Mouse (Mus musculus) yolk sac, embryonic 10.5 days (tissue): ENCODE results near the gene Bicd2.

Experiments
- DNase-seq: peaks from one replicate; pipeline ENCODE4 v3.0.0-alpha.2; 2017; ENCODE audit warnings: low spot score

Gene Bicd2

DNA sequence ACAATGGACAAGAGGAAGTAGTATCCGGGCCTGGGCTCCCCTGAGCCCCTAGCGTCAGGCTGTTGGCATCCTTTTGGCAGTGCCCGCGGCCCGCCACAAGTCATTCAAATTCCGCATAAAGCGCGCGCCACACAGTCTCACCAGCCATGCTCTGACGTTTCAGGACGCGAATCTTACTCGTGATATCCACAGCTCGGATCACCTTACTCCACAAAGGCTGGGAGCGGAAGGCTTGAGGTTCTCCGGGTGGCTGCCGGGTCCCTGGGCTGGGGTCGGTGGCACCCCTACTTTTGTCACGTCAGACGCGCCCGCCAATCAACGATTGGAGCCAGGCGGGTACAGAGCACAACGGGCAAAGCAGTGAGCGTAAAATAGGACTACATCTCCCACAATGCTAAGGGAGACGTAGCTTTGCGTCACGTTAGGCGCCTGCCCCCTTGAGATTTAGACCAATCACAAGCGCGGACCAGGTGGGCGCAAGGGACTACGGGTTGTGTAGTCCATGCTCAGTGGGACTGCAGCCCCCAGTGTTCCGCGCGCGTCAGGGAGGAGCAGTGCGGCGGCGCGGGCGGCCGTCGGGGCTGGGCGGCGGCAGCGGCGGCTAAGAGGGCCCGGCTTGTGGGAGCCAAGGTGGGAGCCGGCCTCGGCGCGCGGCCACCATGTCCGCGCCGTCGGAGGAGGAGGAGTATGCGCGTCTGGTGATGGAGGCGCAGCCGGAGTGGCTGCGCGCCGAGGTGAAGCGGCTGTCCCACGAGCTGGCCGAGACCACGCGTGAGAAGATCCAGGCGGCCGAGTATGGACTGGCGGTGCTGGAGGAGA, at the start of gene Bicd2:
Gene Bicd2 (plus strand): TSS at position 574 of the 819 bp plus-strand sequence.
- DNase-seq = peak; percentile 96

DNA sequence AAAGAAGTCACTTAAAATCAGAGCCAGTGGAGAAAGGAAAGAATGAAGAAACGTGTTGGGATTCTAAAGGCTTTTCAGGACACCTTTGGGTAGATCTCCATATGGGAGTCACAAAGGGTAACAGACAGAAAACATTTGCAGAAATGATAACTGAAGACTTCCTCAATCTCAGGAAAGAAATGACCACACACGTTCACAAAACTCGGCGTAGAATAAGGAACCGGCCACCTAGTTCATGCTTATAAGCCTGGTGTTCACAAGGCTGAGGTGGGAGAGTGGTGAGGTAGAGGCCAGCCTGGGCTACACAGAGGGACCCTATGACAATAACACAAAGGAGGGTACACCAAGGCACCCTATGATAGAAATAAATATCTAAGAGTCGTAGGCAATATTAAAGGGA, 49.4 kb upstream of the Bicd2 start:
- no peak for DNase-seq

DNA sequence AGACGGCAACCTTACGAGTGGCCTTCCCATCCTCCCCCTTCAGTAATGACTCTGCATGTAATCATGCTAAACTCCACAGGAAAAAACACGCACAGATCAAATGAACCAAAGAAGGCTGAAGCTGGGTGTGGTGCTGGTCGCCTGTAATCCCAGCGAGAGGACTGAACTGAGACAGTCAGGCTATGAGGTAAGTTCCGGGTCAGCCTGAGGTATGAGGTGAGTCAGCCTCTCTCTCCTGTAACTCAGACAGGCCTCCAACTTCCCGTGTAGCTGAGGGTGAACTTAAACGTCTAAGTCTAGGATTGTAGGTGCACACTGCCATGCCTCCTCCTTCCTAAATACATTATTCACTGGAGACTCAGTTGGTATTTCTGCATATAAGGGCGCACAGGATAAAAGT, 47.3 kb upstream of the Bicd2 start:
- DNase-seq = no peak

DNA sequence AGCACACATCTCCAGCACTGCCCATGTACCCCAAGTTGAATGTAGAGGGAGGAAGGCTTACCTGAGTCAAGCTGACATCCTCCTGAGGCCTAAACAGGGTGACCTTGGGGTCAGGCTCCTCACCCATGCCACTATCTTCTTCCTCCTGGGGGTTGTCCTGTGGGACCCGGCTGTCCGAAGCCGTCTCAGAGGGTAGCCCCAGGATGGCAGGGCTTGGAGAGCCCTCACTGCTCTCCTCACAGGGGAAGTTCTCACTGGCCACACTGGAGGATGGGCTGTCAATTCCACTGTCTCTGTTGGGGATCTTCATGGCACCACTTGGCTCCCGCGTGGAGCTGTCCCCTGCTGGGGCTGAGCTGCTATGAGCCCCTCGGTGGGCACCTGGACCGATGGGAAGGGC, 45.1 kb upstream of the Bicd2 start:
- no peak for DNase-seq

DNA sequence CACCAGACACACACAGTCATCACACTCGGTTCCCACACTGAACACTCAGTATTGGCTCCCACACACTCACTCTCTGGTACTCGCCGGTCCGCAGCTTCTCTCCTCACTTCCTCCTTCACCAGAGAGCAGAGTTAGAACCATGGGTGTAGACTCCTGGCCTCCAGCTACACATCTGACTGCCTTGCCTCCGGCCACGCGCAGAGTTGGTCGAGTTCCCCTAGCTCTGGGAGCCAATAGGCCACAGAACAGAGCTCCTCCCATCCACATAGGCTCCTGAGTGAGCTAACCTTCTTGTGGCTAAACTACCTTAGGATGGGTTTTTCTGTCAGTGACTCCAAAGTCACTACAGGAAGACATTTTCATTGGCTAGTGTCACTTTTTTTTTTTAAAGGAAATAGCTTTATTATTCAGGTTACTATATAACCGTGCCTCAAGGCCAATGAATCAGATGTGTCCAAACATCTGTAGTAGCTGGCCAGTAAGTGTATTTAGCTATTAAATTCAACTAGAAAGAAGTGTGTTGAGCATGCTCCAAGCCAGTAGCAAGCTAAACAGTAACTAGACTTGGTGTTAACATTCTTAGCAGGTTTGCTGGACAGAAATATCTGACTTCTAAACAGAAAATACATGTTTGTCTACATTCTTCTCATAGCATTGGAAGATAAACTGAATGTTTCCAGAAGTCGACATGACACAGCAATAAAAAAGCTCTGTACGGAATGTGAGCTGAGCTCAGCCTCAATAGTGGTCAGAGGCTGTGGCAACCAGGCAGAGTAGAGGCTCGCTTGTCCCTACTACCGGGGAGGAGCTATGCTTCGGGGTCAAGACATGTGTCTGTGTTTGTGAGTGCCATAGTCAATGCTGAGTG, 42.6 kb upstream of the Bicd2 start:
- peak; percentile 81 for DNase-seq

DNA sequence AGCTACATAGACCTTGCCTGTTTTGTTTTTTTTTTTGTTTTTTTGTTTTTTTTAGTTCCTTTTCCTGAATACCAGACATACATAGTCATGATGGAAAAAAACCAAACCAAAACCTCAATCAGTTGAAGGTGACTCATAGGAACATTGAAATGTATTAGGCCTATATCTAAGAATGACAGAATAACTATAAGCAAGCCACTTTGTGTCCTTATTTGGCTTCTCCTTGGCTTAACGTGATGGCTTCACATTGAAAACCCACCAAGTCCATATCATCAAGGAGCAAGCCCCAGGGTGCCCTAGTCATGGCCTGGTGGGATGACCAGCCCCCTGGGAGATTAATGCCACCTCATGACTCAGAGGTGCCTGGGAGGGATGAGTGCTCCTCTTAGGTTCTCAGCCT, 40.6 kb upstream of the Bicd2 start:
- no peak for DNase-seq

DNA sequence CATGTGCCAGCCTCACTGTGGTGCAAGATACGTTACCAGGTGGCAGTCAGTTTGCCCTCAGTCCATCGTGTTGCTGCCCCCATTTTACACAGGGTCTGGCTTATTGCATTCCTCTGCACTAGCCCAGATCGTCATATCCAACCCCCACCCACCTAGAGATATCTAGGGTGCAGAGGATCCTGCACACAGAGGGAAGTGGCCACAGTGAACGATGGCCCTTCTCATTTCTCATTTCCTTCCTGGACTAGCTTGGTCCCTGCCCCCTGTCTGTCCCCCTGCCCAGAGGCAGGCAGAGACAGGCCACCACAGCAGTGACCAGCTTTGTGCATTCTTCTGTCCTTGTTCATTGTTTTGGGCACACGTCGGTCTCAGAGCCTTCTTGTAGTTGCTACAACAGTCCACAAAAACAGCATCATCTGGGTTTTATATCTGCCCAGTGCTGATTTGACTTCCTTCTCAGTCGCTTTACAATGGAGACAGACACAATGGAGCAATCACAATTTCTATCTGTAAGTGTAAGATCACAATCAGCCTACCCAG, 34.5 kb upstream of the Bicd2 start:
- DNase-seq = no peak

DNA sequence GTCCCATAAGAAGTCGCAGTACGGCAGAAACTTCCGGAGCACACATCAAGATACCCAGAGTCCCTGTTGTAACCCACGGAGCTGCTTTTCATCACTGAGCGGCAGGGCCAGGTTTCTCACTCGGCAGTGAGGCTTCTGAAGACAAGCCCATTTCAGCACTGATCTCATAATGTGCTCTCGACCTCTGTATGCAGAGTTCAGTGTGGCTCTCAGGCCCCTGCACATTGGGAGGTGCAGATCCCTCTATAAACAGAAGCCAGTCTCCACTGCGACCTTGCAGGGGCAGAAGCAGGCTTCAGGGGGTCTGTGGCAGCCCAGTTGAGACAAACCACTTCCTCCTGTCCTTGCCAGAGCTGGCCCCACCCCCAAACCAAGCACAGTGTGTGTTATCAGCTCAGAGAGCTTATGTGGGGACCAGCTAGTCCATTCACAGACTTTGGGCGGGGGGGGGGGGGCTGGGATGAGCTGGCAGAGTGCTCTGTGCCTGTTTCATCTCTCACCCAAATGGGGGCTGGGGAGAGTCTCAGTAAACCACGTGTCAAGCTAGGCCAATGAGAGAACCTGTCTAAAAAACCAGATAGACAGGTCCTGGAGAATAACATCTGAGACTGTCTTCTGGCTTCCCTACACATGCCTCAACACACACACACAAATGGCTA, 33.9 kb upstream of the Bicd2 start:
- DNase-seq = peak; percentile 85

DNA sequence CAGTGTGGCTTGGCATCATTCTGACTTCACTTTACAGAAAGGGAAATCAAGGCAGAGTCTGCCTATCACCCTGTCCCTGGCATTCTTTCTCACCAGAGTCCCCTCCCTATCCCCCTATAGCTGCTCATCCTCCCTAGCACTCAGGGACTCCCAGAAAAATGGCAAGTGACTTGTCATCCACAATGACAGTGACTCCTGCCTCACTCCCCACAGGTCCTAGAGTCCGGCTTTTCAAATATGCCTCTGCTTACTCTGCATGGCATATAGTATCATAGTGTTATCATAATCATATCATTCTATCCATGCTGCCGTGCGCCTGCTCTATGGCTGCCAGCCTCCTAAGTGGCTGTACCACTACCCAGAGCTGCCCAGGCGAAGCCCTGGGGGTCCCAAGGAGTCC, 33.2 kb upstream of the Bicd2 start:
- DNase-seq = no peak

DNA sequence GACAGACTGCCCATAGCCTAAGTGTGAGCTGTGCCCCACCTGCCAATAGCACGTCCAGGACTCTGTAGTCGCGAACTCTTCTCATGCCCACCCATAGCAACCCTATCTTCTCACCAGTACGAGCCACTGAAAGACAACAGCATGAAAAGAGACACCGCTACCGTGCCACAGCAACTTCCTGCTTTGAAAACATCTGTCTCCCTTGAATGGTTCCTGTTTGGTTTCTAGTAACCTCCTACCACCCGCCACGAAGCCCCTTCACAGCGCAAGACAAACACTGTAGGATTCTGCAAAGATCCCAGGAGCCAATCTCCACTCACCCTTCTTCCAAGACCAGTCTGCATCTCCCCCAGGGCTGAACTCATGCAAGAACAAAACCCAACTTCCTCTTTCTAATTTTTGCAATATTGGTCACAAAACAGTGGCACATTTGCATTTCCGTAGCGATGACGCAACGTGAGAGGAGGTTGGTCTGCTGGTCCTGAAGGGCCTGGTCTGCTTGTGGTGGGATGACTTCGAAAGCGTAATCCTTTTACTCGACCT, 32.5 kb upstream of the Bicd2 start:
- DNase-seq = no peak

DNA sequence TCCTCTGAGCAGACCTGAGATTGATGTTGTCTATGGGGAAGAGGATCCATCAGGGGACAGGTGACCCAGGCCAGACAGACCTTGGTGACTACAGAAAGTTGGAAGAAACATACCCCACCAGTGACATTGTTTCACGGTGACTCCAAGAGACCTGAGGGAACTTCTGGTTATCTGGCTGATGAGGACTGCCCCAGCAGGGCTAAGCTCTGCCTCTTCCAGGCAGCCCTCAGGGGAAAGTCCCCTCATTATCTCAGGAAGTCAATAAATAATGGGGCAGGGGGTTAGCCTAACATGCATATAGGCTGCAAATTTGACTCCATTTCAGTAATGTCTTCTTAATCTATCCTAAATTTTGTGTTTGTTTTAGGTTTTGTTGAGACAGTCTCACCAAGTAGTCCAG, 31.9 kb upstream of the Bicd2 start:
- no peak for DNase-seq

DNA sequence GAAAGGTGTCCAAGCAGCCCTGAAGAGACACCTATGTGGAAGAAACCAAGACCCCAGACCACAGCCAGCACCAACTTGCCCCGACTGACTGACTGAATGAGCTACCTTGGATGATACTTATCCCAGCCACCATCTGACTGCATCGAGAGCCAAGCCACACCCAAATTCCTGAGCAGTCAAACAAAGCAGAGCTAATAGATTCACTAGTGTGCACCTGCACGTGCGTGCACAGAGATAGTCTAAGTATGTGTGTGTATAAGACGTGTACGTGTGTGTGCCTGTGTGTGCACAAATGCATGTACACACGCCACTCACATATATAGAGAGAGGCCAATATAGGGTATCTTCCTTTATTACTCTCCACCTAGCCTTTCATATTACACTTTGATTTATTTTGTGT, 29.7 kb upstream of the Bicd2 start:
- DNase-seq = no peak

DNA sequence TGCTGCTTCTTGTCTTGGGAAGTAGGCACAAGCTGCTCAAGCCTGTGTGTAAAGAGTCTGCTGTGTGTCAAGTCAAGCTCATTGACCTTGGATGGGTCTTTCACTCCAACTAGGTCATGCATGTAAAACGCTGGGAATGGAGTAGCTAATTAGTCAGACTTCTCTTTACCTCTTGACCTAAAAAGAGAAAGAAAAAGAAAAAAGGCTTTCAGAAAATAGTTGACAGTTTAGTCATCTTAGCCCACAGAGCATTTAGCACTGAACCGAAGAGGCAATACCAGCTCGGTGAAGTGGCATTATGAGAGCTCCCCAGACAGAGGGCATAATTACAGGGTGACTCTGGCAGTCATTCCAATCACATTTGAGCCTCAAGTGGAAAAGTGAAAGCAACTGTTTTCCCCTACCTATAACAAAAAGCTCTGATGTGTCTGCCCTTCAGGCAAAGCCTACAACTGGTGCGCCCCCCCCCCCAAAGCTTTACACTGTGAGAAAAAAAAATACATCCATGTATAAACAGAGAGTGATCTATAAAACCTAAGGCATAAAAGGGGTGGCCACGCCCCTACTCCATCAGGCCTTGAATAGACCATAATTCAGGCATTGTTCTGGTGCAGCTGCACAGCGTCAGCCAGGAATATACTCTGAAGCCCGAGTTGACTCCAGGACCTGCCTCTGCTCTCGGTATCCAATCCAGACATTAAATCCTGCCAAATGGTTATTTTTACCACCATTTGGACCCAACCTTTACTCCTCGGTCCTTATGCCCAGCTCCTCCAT, 24.8 kb upstream of the Bicd2 start:
- DNase-seq = no peak

DNA sequence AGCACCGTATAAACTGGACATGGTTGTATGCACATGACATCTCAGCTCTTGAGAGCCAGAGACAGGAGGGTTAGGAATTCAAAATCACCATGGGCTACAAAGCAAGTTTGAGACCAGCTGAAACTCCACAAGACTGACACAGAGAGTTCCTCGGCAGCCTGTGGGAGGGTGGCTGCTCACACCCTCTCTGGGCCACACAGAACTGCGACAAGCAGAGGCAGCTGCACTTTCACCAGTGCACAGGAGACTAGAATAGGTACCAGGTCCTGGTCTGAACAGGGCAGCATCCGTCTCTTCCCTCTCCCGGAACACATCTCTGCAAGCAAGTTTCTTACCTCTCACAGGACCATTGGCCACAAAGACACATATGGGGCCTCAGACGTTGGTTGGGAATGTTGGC, 23.9 kb upstream of the Bicd2 start:
- no peak for DNase-seq

DNA sequence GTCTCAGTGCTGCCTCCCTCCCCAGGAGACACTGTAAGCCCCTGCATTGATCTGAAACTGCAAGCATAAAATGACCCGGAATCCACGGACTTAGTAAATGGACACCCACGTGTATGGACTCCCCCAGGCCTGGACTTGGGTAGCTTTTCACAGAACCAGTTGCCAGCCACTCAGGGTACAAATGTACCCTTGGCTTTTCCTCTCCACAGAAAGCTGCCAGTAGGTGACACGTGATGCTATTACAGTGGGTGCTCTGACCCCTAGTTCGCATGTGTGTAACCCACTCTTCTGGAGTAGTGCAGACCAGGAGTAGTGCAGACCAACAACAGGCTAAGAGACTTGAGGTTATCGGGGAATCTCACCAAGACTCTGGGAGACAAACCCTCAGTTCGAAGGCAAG, 23.5 kb upstream of the Bicd2 start:
- DNase-seq = no peak

DNA sequence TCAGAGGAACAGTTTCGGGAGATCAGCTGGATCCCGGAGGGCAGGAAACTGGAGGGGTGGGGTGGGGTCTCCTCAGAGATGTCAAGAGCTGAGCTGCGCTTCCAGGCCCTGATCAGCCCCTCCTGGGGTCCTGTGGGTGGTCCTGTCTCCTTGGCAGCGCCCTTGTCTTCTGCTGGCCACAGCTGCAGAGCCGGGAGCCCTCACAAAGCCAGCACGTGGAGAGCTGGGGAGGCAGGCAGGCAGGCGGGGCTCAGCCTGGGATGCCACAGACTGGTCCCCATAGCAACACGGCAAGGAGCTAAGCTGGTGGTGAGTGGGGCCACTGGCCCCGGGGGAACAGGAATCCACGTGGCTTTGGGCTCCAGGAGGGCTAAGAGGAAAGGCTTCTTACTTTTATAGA, 21.3 kb upstream of the Bicd2 start, which contains the start of gene Fgd3:
Gene Fgd3 (minus strand): TSS at position 272 of the 400 bp plus-strand sequence.
- DNase-seq = peak; percentile 45

DNA sequence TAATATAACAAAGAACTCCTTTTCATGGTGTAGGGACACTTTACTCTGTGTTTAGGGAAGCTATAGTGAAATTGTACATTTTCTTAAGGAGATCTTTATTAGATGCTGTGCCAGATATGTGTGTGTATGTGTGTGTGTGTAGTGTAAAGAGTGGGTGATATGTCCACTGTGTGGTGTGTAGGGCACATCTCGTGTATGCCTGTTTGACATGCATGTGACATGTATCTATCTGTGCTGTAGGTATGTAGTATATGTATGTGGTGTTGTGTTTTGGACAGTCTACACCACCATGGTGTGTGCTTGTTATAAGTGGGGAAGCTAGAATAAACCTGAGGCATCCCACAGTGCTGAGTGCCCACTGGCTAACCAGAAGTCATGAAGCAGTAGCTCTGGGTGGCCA, 20.9 kb upstream of the Bicd2 start:
- DNase-seq = no peak

DNA sequence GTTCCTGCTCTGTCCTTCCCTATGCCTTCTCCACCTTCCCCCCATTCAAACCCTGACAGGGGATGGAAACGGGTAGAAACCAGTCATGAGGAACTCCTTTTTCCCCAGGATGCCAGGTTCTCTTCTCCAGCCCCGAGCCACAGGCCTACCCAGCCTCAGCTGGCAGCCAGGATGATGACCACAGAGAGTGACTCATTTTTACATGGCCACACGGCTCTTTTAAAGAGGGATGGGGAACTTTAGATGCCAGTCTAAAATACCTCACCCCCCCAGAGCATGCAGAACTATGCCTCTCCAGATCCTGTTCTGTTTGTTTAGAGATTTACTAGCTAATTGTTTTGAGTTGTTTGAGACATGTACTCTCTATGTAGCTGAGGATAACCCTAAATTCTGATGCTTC, 19.9 kb upstream of the Bicd2 start:
- no peak for DNase-seq

DNA sequence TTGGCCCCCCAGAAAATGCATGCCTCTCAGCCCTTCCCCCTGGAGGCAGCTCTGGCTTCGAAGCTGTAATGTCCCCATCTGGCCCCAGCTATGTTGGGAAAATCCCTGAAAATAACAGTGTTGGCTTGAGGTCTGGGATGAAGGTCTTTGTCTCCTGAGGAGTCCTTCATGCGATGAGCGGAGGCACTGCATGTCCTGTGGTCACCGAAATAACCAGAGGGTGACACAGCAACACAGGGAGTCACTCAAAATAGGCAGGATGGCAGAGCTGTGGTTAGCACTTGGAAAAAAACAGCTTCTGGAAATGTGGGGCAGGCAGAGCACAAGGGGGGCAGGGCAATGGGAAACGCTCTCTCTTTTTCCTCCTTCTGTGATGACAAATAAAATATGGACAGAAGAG, 19.2 kb upstream of the Bicd2 start:
- no peak for DNase-seq

DNA sequence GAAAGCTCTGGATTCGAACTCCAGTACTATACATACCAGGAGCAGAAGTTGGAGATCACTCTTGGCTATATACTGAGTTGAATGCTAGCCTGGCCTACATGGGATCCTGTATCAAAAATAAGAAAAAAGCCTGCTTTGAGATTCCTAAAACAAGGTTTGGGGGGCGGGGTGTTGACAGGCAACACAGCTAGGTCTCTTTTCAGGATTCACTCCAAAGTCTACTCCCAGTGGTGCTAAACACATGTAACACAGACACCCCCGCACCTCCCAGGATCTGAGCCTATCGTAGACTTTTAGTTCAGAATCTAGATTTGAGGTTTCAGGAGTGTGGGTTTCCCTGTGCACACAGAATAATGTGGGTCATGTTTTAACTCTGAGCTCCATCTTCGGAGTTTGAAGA, 18.6 kb upstream of the Bicd2 start:
- no peak for DNase-seq

DNA sequence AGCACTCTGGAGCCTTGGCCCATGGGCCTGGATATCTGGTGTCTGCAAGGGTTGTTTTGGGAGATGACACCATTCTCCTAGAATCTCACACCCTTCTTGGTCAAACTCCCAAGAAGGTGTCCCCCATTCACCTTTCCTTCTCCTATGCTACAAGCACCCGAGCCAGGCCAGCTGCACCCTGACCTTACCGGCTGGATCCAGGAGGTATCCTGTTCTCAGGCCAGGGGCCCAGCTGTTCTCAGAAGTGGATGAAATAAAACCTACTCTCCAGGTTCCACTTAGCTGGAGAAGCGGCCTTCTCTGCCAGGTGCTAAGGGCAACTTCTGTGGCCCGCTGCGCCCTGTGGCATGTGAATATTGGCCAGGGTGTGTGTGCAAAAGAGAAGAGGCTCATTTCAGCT, 16.5 kb upstream of the Bicd2 start:
- no peak for DNase-seq
